Mouse (Mus musculus) spleen, adult 2 months (tissue): ENCODE results near the gene Ninl.

ENCODE experiments used
- CTCF ChIP-seq: fragments of 200-500 bp; IDR thresholded peaks from 2 replicates; pipeline ENCODE4 v1.5.1; 2011; ENCODE audit warnings: mild to moderate bottlenecking, inconsistent platforms; ENCODE audit not compliant: insufficient read depth, insufficient read length, insufficient replicate concordance; ENCODE audit errors: extremely low read depth
- POLR2A ChIP-seq: fragments of 200-500 bp; IDR thresholded peaks from 2 replicates; pipeline ENCODE4 v1.6.1; 2011; ENCODE audit warnings: low read depth, low read length, inconsistent platforms

GRCm38 (mm10) chr2:150948786-150949185, 90.4 kb downstream of the Ninl start:
- TF ChIP-seq CTCF = no peak
- TF ChIP-seq POLR2A = no peak
